Mouse (Mus musculus) embryonic stem cell, embryonic (primary cell): ENCODE results near the gene Rhoh.

Experiments used
- CTCF ChIA-PET, 4 experiments: fragments of 300-600 bp in 2 of 4; fragments of 350-600 bp in 2 of 4; sonication (Branson Sonifier 250); formaldehyde crosslinking; loops; one replicate each; lab custom pipeline; 2022; ENCODE audit warnings: inconsistent platforms in 2 of 4; lab: Charles Lee
- POLR2A ChIA-PET, 4 experiments: fragments of 300-600 bp in 2 of 4; fragments of 350-600 bp in 2 of 4; sonication (Branson Sonifier 250); formaldehyde crosslinking; loops; one replicate each; lab custom pipeline; 2022; ENCODE audit warnings: antibody characterized with exemption in 4 of 4, inconsistent platforms in 1 of 4; lab: Charles Lee

Gene Rhoh

DNA sequence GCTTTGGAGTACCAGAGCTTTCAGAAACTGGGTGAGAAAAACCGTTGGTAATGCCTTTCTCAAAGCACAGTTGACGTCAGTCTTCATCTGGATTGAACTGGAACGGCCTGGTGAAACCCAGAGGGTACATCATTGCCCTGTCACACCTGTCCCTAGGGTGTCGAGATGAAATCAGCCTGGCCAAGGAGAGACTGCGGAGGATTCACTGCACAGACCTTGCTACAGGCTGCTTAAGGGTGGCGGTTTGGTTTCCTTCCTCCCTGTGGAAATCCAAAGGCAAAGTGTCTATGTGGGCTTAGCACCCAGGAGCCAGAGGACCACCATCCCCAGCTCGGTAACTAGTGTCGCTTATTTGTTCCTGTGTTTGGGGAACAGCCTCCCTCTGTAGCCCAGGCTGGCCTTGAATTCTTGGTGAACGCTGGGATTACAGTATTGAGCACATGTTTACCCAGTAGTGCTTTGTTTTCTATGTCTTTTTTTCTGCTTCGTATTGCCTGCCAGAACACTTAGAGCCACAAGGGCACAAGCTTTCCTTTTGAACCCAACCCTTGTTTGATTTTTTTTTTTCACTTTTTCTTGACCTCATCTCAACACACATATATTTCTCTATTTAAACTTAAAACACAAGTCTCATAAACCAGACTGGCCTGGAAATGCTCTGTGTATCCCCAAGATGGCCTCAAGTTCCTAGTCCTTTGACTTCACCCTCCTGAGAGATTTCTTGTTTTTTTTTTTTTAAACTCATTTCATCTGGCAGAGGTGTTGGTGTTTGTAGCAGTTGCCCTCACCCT, at the start of gene Rhoh:
Rhoh (plus strand) TSS at position 60 of the 791 bp plus-strand sequence.
- POLR2A ChIA-PET: interaction anchor here in 3 of 4 experiments (0.6 to 1.3 kb wide), 6 partner anchors 9 to 436 kb away, joined by 3 to 6 read pairs (median 4); no protein-coding TSS in a partner anchor
- CTCF ChIA-PET: interaction anchor here in 2 of 4 experiments (0.6 to 0.7 kb wide), 2 partner anchors 106 to 711 kb away, joined by 3 to 5 read pairs; no protein-coding TSS in a partner anchor

DNA sequence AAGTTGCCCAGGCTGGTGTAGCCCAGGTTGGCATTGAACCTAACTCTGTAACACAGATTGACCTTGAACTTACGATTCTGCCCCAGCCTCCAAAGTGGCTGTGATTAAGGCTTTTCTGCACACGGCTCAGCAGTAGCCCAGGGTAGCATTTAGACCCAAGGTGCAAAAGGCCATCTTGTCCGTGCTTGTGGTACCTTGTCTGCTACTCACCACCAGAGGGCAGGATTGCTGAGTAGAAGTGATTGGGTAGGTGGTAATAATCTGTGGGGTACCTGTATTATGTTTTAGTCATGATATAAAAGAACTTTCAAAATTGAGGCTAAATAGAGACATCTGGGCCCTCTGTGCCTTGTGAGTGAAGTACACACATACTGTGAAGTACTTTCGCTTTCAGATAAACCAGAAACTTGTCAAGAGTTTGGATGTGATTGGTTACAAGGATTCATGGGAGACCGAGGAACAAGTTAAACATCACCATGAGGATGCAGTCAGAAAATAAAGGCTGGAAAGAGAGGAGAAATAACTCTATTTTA, 37.3 kb upstream of the Rhoh start:
- ChIA-PET POLR2A (interaction anchor here in 2 of 4 experiments (0.6 to 1.4 kb wide), 2 partner anchors 11 to 559 kb away, joined by 5 to 6 read pairs; no protein-coding TSS in a partner anchor), CTCF (interaction anchor here in 3 of 4 experiments (0.6 to 1.3 kb wide), 5 partner anchors 8 to 128 kb away, joined by 3 to 7 read pairs (median 4); no protein-coding TSS in a partner anchor)

DNA sequence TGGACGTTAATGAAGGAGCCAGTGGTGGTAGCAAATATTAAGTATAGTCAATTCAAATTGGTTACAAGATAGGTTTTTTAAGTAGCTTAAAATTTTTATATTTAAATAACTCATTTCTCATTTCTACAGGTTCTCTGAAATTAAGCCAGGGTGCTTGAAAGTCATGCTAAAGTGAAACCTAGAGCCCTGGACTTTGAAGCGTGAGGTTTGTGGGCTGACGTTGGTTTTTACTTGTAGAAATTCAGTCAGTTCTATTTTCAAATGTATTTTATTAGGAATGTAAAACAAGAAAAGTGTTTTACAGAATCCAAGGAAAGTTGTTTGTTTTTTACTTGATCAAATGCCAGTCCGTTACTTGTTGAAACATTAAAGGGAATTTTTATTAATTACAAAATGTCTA, 34.5 kb upstream of the Rhoh start:
- CTCF ChIA-PET: interaction anchor here in 1 of 4 experiments (1.1 kb wide), 1 partner anchor 129 kb away, joined by 4 read pairs; no protein-coding TSS in a partner anchor
- POLR2A ChIA-PET: no interaction called here

DNA sequence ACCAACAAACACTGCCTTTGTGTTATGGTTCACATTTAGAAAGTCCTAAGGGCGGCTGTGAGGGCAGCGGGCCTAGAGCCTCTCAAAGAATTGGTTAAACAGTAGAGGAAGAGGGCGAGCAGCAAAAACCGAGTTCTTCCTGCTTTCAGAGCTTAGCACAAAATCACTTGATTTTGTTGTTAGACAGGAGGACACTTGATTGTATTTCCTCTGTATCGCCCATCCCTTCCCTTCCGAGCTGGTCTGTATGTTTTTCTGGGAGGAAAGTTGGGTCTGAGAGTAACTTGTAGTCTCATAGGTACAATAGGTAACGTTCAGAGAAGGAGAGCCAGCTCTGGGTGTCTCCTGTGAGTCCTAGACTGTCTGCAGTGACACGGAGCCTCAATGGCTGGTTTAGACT, 33.9 kb upstream of the Rhoh start:
- ChIA-PET POLR2A (interaction anchor here in 2 of 4 experiments (0.6 to 0.9 kb wide), 2 partner anchors 393 to 1376 kb away, joined by 3 to 5 read pairs; no protein-coding TSS in a partner anchor), CTCF (interaction anchor here in 2 of 4 experiments (0.6 to 1.1 kb wide), 2 partner anchors 128 to 601 kb away, joined by 3 to 4 read pairs; no protein-coding TSS in a partner anchor)

DNA sequence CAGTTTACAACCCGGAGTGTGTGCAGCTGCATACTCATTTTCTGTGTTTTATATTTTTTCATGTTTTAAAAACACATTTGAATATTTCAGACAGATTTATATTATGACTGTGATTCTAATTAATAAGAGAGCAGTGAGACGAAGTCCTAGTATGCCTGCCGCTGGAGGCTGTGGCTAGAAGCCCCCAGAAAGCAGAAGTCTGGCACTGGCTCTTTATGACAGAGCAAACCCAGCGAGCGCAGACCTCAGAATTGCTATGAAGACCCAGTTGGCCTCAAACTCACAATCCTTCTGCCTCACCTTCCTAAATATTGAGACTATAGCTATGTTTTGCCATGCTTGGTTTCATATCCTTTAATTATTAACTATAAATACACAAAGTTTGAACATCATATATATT, 32.8 kb upstream of the Rhoh start:
- CTCF ChIA-PET: no interaction called here
- POLR2A ChIA-PET: interaction anchor here in 1 of 4 experiments (0.9 to 1.2 kb wide), 2 partner anchors 103 to 115 kb away, joined by 3 read pairs; no protein-coding TSS in a partner anchor

DNA sequence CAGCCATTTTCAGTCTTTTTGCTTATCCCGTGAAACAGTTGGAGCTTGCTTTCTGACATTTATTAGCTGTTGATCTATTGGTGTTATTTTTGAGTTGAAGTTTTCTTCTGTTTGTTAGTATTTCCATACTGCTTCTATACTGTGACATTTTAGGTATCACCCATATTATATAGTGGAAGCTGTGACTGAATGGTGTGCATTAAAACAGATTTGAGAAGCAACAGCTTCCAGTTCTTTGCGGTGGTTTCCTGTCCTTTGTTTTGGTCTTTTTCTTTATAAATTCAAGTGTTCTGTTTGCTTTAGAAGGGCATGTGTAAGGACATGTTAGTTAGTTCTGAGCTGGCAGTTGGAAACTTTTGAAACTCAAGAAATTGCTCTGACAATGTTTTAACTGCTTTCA, 32.0 kb upstream of the Rhoh start:
- ChIA-PET POLR2A (interaction anchor here in 1 of 4 experiments (1.2 kb wide), 1 partner anchor 102 kb away, joined by 3 read pairs; no protein-coding TSS in a partner anchor), CTCF (interaction anchor here in 1 of 4 experiments (1.6 kb wide), 1 partner anchor 122 kb away, joined by 3 read pairs; no protein-coding TSS in a partner anchor)

DNA sequence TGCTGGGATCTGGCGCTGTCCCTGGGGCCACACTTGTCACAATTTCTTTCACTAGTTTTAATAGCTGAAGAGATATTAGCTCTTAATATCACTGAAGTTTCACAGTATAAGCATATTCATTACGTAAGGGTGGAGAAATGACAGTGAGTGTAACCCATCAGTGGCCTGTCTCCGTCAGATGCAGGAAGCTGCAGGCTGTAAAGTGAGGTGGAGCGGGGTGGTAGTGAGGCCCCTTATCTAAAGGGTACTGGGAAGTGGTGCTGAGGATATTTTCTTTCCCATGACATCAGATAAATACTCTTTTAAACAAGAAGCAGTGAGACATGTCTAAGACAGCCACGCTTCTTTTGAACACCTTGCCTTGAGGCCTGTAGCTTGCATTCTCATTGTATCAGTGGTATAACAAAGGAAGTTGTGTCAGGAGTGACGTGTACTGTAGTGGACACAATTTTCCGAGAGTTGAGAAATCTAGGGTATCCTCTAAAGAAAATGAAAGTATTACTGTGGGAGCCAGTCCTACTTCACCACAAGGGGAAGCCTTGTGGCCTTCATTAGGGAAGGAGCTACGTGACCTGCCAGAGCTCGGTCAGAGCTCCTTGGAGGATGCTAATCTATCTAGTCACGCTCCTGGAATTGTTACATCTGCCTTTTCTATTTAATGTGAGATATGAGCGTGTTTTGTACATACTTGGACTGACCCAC, 28.9 kb upstream of the Rhoh start:
- ChIA-PET CTCF (interaction anchor here (0.5 to 4.0 kb wide), 20 partner anchors 8 to 136 kb away, joined by 3 to 25 read pairs (median 5); no protein-coding TSS in a partner anchor), POLR2A (interaction anchor here in 1 of 4 experiments (0.8 to 2.0 kb wide), 6 partner anchors 10 to 110 kb away, joined by 3 to 7 read pairs (median 4); no protein-coding TSS in a partner anchor)

DNA sequence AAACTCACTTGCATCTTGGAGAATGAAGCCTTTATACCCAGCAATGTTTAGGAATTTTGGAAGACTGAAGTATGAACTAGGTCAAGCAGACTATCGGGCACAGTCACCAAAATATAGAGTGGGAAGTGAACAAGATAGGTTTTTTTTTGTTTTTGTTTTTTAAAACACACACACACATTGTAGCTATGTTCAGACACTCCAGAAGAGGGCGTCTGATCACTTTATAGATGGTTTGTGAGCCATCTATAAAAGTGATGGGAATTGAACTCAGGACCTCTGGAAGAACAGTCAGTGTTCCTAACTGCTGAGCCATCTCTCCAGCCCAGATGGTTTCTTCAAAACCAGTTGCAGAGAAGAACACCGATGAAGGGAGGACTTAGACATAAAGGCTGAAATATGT, 27.9 kb upstream of the Rhoh start:
- POLR2A ChIA-PET: interaction anchor here in 1 of 4 experiments (0.7 to 2.0 kb wide), 9 partner anchors 9 to 127 kb away, joined by 3 to 7 read pairs (median 3); partner anchors contain the start of gene N4bp2
- CTCF ChIA-PET: interaction anchor here (0.6 to 4.0 kb wide), 31 partner anchors 9 to 1088 kb away, joined by 3 to 25 read pairs (median 4); no protein-coding TSS in a partner anchor

DNA sequence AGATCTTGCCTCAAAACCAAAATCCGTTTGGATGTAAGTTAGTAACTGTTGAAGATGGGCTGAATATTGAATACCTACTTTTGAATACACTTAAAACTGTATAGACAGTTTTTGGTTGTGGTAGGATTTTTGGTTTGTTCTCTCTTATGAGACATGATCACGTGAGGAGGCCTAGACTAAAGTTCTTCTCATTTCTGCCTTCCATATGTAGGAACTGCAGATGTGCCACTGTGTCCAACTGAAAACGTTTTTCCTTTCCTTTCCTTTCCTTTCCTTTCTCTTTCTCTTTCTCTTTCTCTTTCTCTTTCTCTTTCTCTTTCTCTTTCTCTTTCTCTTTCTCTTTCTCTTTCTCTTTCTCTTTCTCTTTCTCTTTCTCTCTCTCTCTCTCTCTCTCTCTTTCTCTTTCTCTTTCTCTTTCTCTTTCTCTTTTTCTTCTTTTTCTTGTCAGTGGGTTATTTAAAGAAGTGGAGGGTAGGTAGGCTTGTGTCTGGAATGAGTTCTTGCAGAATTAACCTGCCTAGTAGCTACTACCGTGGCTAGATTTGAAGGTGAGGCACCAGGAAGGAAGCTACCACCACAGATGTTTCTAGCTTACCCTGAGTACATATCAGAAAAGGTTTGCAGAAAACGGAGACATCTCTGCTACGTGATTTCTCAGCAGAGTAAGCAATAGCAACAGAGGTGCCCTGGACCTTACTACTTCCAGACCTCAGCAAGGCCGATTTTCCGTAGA, 27.1 kb upstream of the Rhoh start:
- ChIA-PET CTCF (interaction anchor here (0.5 to 4.0 kb wide), 22 partner anchors 8 to 1158 kb away, joined by 3 to 25 read pairs (median 6); no protein-coding TSS in a partner anchor), POLR2A (interaction anchor here in 2 of 4 experiments (0.5 to 2.0 kb wide), 8 partner anchors 10 to 126 kb away, joined by 3 to 7 read pairs (median 4); no protein-coding TSS in a partner anchor)

DNA sequence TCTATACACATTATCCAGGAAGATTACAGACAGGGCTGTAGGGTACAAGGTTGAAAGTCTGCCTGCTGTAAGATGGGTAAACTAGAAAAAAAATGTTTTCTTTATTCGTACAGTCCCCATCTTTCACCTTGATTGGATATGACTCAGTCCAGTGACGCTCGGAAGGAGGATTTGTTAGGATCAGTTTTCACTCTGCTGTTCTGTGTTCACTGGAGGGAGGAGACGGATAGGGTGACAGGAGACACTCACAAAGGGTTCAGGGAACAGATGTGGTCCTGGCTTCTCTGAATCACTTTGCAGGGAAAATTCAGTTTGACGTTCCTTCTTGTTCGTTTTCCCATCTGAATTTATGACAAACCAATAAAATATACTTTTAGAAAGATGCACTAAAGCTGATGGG, 23.0 kb upstream of the Rhoh start:
- CTCF ChIA-PET: interaction anchor here in 1 of 4 experiments (1.1 kb wide), 1 partner anchor 100 kb away, joined by 3 read pairs; no protein-coding TSS in a partner anchor
- POLR2A ChIA-PET: interaction anchor here in 1 of 4 experiments (1.4 kb wide), 1 partner anchor 13 kb away, joined by 5 read pairs; no protein-coding TSS in a partner anchor

DNA sequence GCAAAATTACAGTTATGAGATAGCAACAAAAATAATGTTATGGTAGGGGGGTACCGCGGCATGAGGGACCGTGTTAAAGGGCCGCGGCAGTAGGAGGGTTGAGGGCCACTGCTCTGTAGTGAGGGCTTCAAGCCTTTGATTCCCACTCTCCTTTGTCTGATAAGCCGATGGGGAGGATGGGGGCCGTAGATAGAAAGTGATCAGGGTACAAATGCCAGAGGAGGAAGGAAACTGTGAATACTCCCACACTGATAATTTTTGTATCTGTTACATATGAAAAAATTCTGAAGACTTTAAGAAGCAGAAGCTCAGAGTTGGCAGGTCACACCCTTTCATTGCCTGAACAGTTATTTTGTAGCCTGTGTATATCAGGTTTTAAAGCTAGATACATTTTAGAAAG, 18.1 kb upstream of the Rhoh start:
- CTCF ChIA-PET: interaction anchor here in 1 of 4 experiments (1.1 kb wide), 1 partner anchor 10 kb away, joined by 7 read pairs; no protein-coding TSS in a partner anchor
- POLR2A ChIA-PET: interaction anchor here in 1 of 4 experiments (0.9 kb wide), 1 partner anchor 29 kb away, joined by 3 read pairs; no protein-coding TSS in a partner anchor

DNA sequence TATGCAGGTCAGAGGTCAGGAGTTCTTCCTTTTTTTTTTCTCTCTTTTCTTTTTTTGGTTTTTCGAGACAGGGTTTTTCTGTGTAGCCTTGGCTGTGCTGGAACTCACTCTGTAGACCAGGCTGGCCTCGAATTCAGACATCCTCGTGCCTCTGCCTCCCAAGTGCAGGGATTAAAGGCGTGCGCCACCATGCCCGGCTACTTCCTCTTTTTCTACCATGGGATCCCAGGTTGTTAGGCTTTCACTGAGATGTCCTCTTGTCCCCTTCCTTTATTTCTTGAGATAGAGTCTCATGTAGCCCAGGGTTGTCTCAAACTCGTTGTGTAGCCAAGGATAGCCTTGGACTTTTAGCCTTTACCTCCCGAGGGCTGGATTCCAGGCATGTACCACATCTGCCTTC, 14.5 kb upstream of the Rhoh start:
- CTCF ChIA-PET: interaction anchor here in 2 of 4 experiments (0.6 to 1.0 kb wide), 2 partner anchors 80 to 105 kb away, joined by 3 to 5 read pairs; no protein-coding TSS in a partner anchor
- POLR2A ChIA-PET: no interaction called here

DNA sequence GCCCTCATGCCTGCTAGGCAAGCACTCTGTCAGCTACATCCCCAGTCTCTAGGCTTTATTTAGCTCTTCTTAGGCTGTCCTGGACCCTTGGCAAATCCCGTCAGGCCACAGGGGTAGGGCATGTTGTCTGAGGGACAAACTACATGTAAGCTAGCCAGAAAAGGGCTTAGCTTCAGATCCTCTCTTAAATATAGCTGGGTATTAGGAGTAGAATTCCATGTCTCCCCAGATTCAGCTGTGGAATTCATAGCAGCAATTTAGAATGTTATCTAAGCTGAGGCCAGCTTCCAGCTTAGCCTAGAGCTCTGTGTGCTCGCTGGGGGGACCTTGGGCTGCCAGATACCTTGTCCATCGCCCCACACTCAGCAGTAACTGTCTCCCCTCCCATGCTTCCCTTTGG, 14.1 kb upstream of the Rhoh start:
- ChIA-PET POLR2A (no interaction called here), CTCF (interaction anchor here in 2 of 4 experiments (0.6 to 1.0 kb wide), 2 partner anchors 80 to 104 kb away, joined by 3 to 5 read pairs; no protein-coding TSS in a partner anchor)

DNA sequence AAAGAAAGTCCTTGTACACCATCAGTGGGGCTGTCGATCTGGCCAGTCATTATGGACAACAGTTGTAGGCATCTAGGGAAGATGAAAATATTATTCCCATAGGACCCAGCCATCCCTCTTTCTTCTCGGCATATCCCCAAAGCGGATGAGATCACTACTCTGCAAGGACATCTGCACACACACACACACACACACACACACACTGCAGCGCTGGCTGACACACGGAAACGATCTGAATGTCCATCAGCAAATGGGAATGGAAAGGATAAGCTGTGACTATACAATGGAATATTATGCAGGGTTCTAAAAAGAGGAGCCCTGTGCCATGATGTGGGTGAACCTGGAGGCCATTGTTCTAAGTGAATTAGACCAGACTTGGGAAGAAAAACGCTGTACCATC, 13.4 kb upstream of the Rhoh start:
- ChIA-PET CTCF (no interaction called here), POLR2A (no interaction called here)

DNA sequence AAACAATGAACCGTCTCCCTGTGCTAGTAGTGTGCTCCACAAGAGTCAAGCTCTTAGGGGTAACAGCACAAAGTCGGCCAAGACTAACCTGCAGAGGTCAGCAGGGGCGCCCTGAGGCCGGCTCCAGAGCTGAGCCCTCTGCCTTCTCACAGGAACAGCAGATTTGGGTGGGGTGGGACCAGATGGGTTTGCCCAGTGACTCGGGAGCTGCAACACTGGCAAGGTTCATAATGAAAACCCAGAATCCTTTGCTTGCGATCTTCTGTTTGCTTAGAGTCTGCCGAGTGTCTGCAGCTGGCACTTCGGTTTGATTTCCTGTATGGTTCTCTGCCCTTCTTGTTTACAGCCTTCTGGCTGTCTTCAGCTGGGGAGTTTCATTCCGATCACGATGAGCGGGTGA, 10.2 kb upstream of the Rhoh start:
- POLR2A ChIA-PET: interaction anchor here in 2 of 4 experiments (1.0 to 1.8 kb wide), 6 partner anchors 13 to 88 kb away, joined by 3 to 5 read pairs (median 3); partner anchors contain the start of gene N4bp2 (in 1 of the 2)
- CTCF ChIA-PET: interaction anchor here in 2 of 4 experiments (0.5 to 1.7 kb wide), 4 partner anchors 18 to 100 kb away, joined by 3 to 8 read pairs (median 4); no protein-coding TSS in a partner anchor

DNA sequence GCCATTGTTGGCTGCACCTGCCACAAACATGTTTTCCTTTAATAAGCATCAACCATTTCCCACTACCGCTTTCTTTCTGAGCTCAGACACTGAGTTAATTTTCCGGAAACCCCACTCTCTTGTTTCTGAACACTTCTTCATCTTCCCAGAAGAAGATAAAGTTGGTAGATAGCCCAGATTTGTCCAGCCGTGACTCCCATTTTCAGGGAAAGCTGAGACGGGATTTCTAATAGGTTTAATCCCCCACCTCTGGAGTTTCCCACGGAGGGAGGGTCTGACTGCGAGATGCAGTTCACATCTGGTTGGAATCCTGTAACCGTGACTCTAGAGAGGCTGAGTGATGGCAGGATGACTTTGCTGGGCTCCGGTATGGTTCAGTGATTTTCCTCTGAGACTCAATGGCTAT, 6.2 kb upstream of the Rhoh start:
- ChIA-PET CTCF (interaction anchor here in 2 of 4 experiments (0.7 to 1.0 kb wide), 2 partner anchors 22 to 96 kb away, joined by 3 read pairs; no protein-coding TSS in a partner anchor), POLR2A (interaction anchor here in 2 of 4 experiments (0.6 to 1.7 kb wide), 3 partner anchors 17 to 672 kb away, joined by 3 to 4 read pairs (median 4); no protein-coding TSS in a partner anchor)
